Mouse (Mus musculus) brain, embryonic 14.5 days (tissue): ENCODE measurements around the gene H2-Ob.

Experiments used
- CTCF ChIP-seq: fragments of 200-500 bp; IDR thresholded peaks from 2 replicates; pipeline ENCODE4 v1.5.1; 2012; ENCODE audit warnings: inconsistent platforms, mild to moderate bottlenecking, moderate library complexity, borderline replicate concordance; ENCODE audit not compliant: insufficient read depth, insufficient read length; ENCODE audit errors: extremely low read depth
- POLR2A ChIP-seq: fragments of 200-500 bp; IDR thresholded peaks from 2 replicates; pipeline ENCODE4 v1.6.1; 2012; ENCODE audit warnings: mild to moderate bottlenecking, inconsistent platforms, borderline replicate concordance; ENCODE audit not compliant: poor library complexity, insufficient read depth, insufficient read length, severe bottlenecking; ENCODE audit errors: extremely low read depth

DNA sequence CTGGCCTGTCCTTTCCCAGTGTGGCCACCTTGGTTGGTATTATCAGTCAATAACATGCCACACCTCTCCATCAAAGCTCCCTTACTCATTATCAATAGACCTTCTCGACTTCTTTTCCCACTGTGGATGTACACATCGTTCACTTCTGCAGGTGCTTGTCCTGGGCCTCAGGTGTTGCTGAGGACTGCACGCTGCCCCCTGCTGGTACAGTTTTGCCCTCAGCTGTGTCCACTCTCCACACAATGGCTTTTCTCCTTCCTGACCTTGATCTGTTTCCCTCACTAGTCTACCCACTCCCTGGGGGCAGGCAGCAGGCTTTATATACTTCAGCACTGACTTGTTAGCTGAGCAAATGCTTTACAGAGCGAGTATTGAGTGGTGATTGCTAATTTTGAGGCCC, 47.1 kb downstream of the H2-Ob start:
- TF ChIP-seq CTCF (peak; percentile 42; the same call in 1 of the 2 replicates), POLR2A (no peak)
